Mouse (Mus musculus) limb, embryonic 13.5 days (tissue): ENCODE data around the gene Def6. TPM values are rescaled to one million over a fixed set of nuclear protein-coding genes. Genes with fewer than 3 reads are reported as not detected.

Experiments
- polyA plus RNA-seq: library from polyadenylated mRNA; unstranded; fragments of >200 nt; fragmentation: Nextera tagmentation; extraction: Ambion mirVana; gene quantifications from 2 replicates; pipeline ENCODE4 v1.2.1, GENCODE M21; 2015

The Def6 gene
- polyA plus RNA-seq, 1 experiment from 2014 or later: 10.8 TPM

Other genes with a start within 250 kb of the Def6 start
- 1.4 and 1.9 TPM in 2 replicates for gene Tcp11, start 127.1 kb upstream of the Def6 start, polyA plus RNA-seq
- 10.3 and 11.3 TPM in 2 replicates for gene Scube3, start 65.6 kb upstream of the Def6 start, polyA plus RNA-seq
- 42.2 and 43.6 TPM in 2 replicates for gene Zfp523, start 30.6 kb upstream of the Def6 start, polyA plus RNA-seq
- 3.0 and 3.4 TPM in 2 replicates for gene Ppard, start 24.9 kb downstream of the Def6 start, polyA plus RNA-seq
- gene Fance, start 105.7 kb downstream of the Def6 start, polyA plus RNA-seq: 36.0 and 37.3 TPM in 2 replicates
- 580 and 609 TPM in 2 replicates for gene Rpl10a, start 120.7 kb downstream of the Def6 start, polyA plus RNA-seq
- gene Tead3, start 143.0 kb downstream of the Def6 start, polyA plus RNA-seq: 14.9 and 15.4 TPM in 2 replicates
- 7.1 and 7.5 TPM in 2 replicates for gene Tulp1, start 157.4 kb downstream of the Def6 start, polyA plus RNA-seq